Mouse (Mus musculus): Measurements from ENCODE around the gene Nme9. TPM values are rescaled to one million over a fixed set of nuclear protein-coding genes. Genes with fewer than 3 reads are reported as not detected.

The Nme9 gene
- polyA plus RNA-seq, 1 experiment, result 0.32 TPM

GRCm38 (mm10) chr9:99470347-99471092 lies 19.2 kb downstream of the Nme9 start:
- 16% methylated on average over 16 of the region's 16 CpGs for WGBS
- no peak for DNase-seq (ENCODE audit: low read depth, low spot score)

- 41% methylated on average over 7 of the region's 7 CpGs for WGBS
- no peak for DNase-seq (ENCODE audit: low read depth, low spot score)
Observed at GRCm38 (mm10) chr9:99471334-99471733, 20.1 kb downstream of the Nme9 start.

GRCm38 (mm10) chr9:99479181-99479711 lies 28.0 kb downstream of the Nme9 start:
- DNase-seq (ENCODE audit: low read depth, low spot score), result no peak
- 20% methylated on average over 9 of the region's 9 CpGs for WGBS

GRCm38 (mm10) chr9:99480764-99481163 lies 29.5 kb downstream of the Nme9 start:
- WGBS, result 35% methylated on average over 4 of the region's 4 CpGs
- DNase-seq (ENCODE audit: low read depth, low spot score), result no peak

GRCm38 (mm10) chr9:99483191-99483590 lies 31.9 kb downstream of the Nme9 start:
- DNase-seq (ENCODE audit: low read depth, low spot score), result no peak
- 89% methylated on average over 4 of the region's 4 CpGs for WGBS

GRCm38 (mm10) chr9:99484632-99485031 lies 33.4 kb downstream of the Nme9 start:
- no peak for DNase-seq (ENCODE audit: low read depth, low spot score)

GRCm38 (mm10) chr9:99485144-99485543 lies 33.9 kb downstream of the Nme9 start:
- WGBS, result 73% methylated on average over 4 of the region's 4 CpGs
- DNase-seq (ENCODE audit: low read depth, low spot score), result no peak

GRCm38 (mm10) chr9:99487126-99487695 lies 35.9 kb downstream of the Nme9 start:
- no peak for DNase-seq (ENCODE audit: low read depth, low spot score)
- 82% methylated on average over 8 of the region's 8 CpGs for WGBS

- WGBS, result 87% methylated on average over 3 of the region's 3 CpGs
- DNase-seq (ENCODE audit: low read depth, low spot score), result no peak
Observed at GRCm38 (mm10) chr9:99487841-99488240, 36.6 kb downstream of the Nme9 start.

GRCm38 (mm10) chr9:99491050-99491449 lies 39.8 kb downstream of the Nme9 start:
- no peak for DNase-seq (ENCODE audit: low read depth, low spot score)
- 86% methylated on average over 4 of the region's 4 CpGs for WGBS

GRCm38 (mm10) chr9:99492634-99493200 lies 41.4 kb downstream of the Nme9 start:
- no peak for DNase-seq (ENCODE audit: low read depth, low spot score)
- 86% methylated on average over 10 of the region's 10 CpGs for WGBS

- no peak for DNase-seq (ENCODE audit: low read depth, low spot score)
- 94% methylated on average over 4 of the region's 4 CpGs for WGBS
Observed at GRCm38 (mm10) chr9:99499336-99499735, 48.1 kb downstream of the Nme9 start.

GRCm38 (mm10) chr9:99505875-99506274 lies 54.6 kb downstream of the Nme9 start:
- no peak for DNase-seq (ENCODE audit: low read depth, low spot score)
- WGBS, result 31% methylated on average over 7 of the region's 7 CpGs

Other genes with a start within 250 kb of the Nme9 start
- gene Faiml, start 214.2 kb upstream of the Nme9 start, polyA plus RNA-seq (2012; rRNA removed), result not detected in 2 replicates
- gene Cep70, start 208.1 kb upstream of the Nme9 start, polyA plus RNA-seq (2012; rRNA removed), result 2.0 and 2.2 TPM in 2 replicates
- gene Esyt3, start 92.9 kb upstream of the Nme9 start, polyA plus RNA-seq (2012; rRNA removed), result 0.22 and 0.24 TPM in 2 replicates
- gene Mras, start 14.1 kb upstream of the Nme9 start, polyA plus RNA-seq (2012; rRNA removed), result 4.7 and 4.9 TPM in 2 replicates
- gene Armc8, start 117.4 kb downstream of the Nme9 start, polyA plus RNA-seq (2012; rRNA removed), result 10.6 and 15.4 TPM in 2 replicates
- 6.0 and 9.3 TPM in 2 replicates for gene Dbr1, start 124.3 kb downstream of the Nme9 start, polyA plus RNA-seq (2012; rRNA removed)
- 2.0 and 3.0 TPM in 2 replicates for gene A4gnt, start 161.0 kb downstream of the Nme9 start, polyA plus RNA-seq (2012; rRNA removed)
- 0.66 and 0.84 TPM in 2 replicates for gene Dzip1l, start 178.0 kb downstream of the Nme9 start, polyA plus RNA-seq (2012; rRNA removed)

Data from large intestine, adult 2 months (tissue).